Mouse (Mus musculus) megakaryocyte progenitor cell, adult 5-6 weeks (primary cell): ENCODE results near the gene Atp6v0b. TPM values are rescaled to one million over a fixed set of nuclear protein-coding genes. Genes with fewer than 3 reads are reported as not detected.

Experiments
- ATAC-seq: replicated peaks from 2 replicates; pipeline ENCODE4 v1.8.0; 2016; ENCODE audit warnings: mild to moderate bottlenecking, moderate TSS enrichment, inconsistent platforms; ENCODE audit not compliant: poor library complexity
- total RNA-seq, 2 experiments: library from RNA; stranded (forward) in 1 of 2; stranded (reverse) in 1 of 2; fragments of 157-497, 149-512 nt in 1 of 2; fragments of 200-1000 nt in 1 of 2; gene quantifications; 2 replicates each; pipeline versions ENCODE4 v1.2.3 to v1.2.4; 2015 to 2017

Atp6v0b gene
- total RNA-seq (2015) (308 and 311 TPM in 2 replicates), total RNA-seq (2017) (105 and 150 TPM in 2 replicates)

GRCm38 (mm10) chr4:117887133-117887532 is at the start of gene Atp6v0b:
Gene Atp6v0b, minus strand, starts transcription at chr4:117887333.
- peak; percentile 70 for ATAC-seq

GRCm38 (mm10) chr4:117934081-117934480 is 46.9 kb upstream of the Atp6v0b start:
- no peak for ATAC-seq

GRCm38 (mm10) chr4:117933248-117933647 is 46.1 kb upstream of the Atp6v0b start:
- ATAC-seq, result no peak

GRCm38 (mm10) chr4:117929391-117929881 is 42.3 kb upstream of the Atp6v0b start, which contains the start of gene Artn:
Gene Artn, minus strand, starts transcription at chr4:117929763.
- ATAC-seq, result no peak

GRCm38 (mm10) chr4:117928699-117929241 is 41.6 kb upstream of the Atp6v0b start:
- peak; percentile 86 for ATAC-seq

- ATAC-seq, result peak; percentile 46
Measured at GRCm38 (mm10) chr4:117928234-117928633, 41.1 kb upstream of the Atp6v0b start.

GRCm38 (mm10) chr4:117926545-117927482 is 39.7 kb upstream of the Atp6v0b start:
- ATAC-seq, result peak; percentile 25

GRCm38 (mm10) chr4:117924916-117925315 is 37.8 kb upstream of the Atp6v0b start:
- ATAC-seq, result no peak

- no peak for ATAC-seq
Measured at GRCm38 (mm10) chr4:117923450-117923849, 36.3 kb upstream of the Atp6v0b start.

- ATAC-seq, result no peak
Measured at GRCm38 (mm10) chr4:117921358-117921757, 34.2 kb upstream of the Atp6v0b start.

GRCm38 (mm10) chr4:117918762-117919161 is 31.6 kb upstream of the Atp6v0b start:
- peak; percentile 20; the same call in 1 of the 2 replicates for ATAC-seq

- ATAC-seq, result no peak
Measured at GRCm38 (mm10) chr4:117918261-117918660, 31.1 kb upstream of the Atp6v0b start.

- ATAC-seq, result no peak
Measured at GRCm38 (mm10) chr4:117917847-117918246, 30.7 kb upstream of the Atp6v0b start.

- ATAC-seq, result no peak
Measured at GRCm38 (mm10) chr4:117917402-117917801, 30.3 kb upstream of the Atp6v0b start.

GRCm38 (mm10) chr4:117916386-117916785 is 29.3 kb upstream of the Atp6v0b start:
- ATAC-seq, result no peak

GRCm38 (mm10) chr4:117915489-117916105 is 28.5 kb upstream of the Atp6v0b start:
- ATAC-seq, result 0 out of 2 replicates have a peak, but pooled peaks have one; percentile 4

GRCm38 (mm10) chr4:117914591-117915442 is 27.7 kb upstream of the Atp6v0b start, which contains the start of gene Ipo13:
Gene Ipo13, minus strand, starts transcription at chr4:117914999.
- peak; percentile 83 for ATAC-seq

GRCm38 (mm10) chr4:117914031-117914430 is 26.9 kb upstream of the Atp6v0b start:
- no peak for ATAC-seq

- ATAC-seq, result no peak
Measured at GRCm38 (mm10) chr4:117913421-117913820, 26.3 kb upstream of the Atp6v0b start.

- ATAC-seq, result no peak
Measured at GRCm38 (mm10) chr4:117912685-117913273, 25.6 kb upstream of the Atp6v0b start.
